Mouse (Mus musculus) brain, embryonic 14.5 days (tissue): ENCODE results near the gene Swap70. TPM values are rescaled to one million over a fixed set of nuclear protein-coding genes. Genes with fewer than 3 reads are reported as not detected.
A peak's percentile ranks its signal among the peaks of the same experiment; 100 is the strongest.
"Not testable (repeated sequence)": the region's sequence is repeated elsewhere in the genome, so short reads cannot be mapped to it uniquely, and the experiment has no call there.

ENCODE experiments used
- DNase-seq: peaks from one replicate; pipeline ENCODE4 v3.0.0-alpha.2; 2011; ENCODE audit warnings: low read depth
- CTCF ChIP-seq: fragments of 200-500 bp; IDR thresholded peaks from 2 replicates; pipeline ENCODE4 v1.5.1; 2012; ENCODE audit warnings: inconsistent platforms, mild to moderate bottlenecking, moderate library complexity, borderline replicate concordance; ENCODE audit not compliant: insufficient read depth, insufficient read length; ENCODE audit errors: extremely low read depth
- POLR2A ChIP-seq: fragments of 200-500 bp; IDR thresholded peaks from 2 replicates; pipeline ENCODE4 v1.6.1; 2012; ENCODE audit warnings: mild to moderate bottlenecking, inconsistent platforms, borderline replicate concordance; ENCODE audit not compliant: poor library complexity, insufficient read depth, insufficient read length, severe bottlenecking; ENCODE audit errors: extremely low read depth
- polyA plus RNA-seq: library from polyadenylated mRNA; depleted of rRNA; stranded (reverse); fragments of >200 nt; gene quantifications from 2 replicates; pipeline ENCODE4 v1.2.3, GENCODE M21; 2012

The Swap70 gene
- polyA plus RNA-seq, 1 experiment: 7.5 TPM

- no peak for DNase-seq
- TF ChIP-seq POLR2A (no peak), CTCF (no peak)
These were observed 10.5 kb upstream of the Swap70 start for GRCm38 (mm10) chr7:110211025-110211424.

- no peak for TF ChIP-seq POLR2A
- no peak for TF ChIP-seq CTCF
- peak; percentile 25 for DNase-seq
These were observed 6.6 kb upstream of the Swap70 start for GRCm38 (mm10) chr7:110214882-110215281.

- no peak for DNase-seq
- no peak for TF ChIP-seq CTCF
- no peak for TF ChIP-seq POLR2A
These were observed 393 bp upstream of the Swap70 start for GRCm38 (mm10) chr7:110221051-110221585.

- no peak for DNase-seq
- TF ChIP-seq POLR2A (no peak), CTCF (no peak)
These were observed 1.2 kb downstream of the Swap70 start for GRCm38 (mm10) chr7:110222583-110223182.

GRCm38 (mm10) chr7:110223727-110224510 is 2.4 kb downstream of the Swap70 start:
- DNase-seq: no peak

GRCm38 (mm10) chr7:110226484-110226883 is 5.0 kb downstream of the Swap70 start:
- DNase-seq: no peak
- no peak for TF ChIP-seq CTCF
- no peak for TF ChIP-seq POLR2A

More at GRCm38 (mm10) chr7:110223727-110224510, 2.4 kb downstream of the Swap70 start:
- TF ChIP-seq POLR2A (no peak), CTCF (no peak)

- no peak for DNase-seq
- no peak for TF ChIP-seq CTCF
- no peak for TF ChIP-seq POLR2A
These were observed 8.5 kb downstream of the Swap70 start for GRCm38 (mm10) chr7:110229967-110230366.

- not testable (repeated sequence) for DNase-seq
These were observed 9.6 kb downstream of the Swap70 start for GRCm38 (mm10) chr7:110231127-110231526.

GRCm38 (mm10) chr7:110236085-110236484 is 14.6 kb downstream of the Swap70 start:
- TF ChIP-seq POLR2A (no peak), CTCF (no peak)
- no peak for DNase-seq

GRCm38 (mm10) chr7:110237451-110237836 is 15.9 kb downstream of the Swap70 start:
- TF ChIP-seq POLR2A (no peak), CTCF (no peak)
- DNase-seq: no peak

- peak; percentile 72 for DNase-seq
- TF ChIP-seq CTCF (no peak), POLR2A (no peak)
These were observed 16.4 kb downstream of the Swap70 start for GRCm38 (mm10) chr7:110237837-110238451.
